Mouse (Mus musculus): ENCODE data around the gene Gm38392. TPM values are rescaled to one million over a fixed set of nuclear protein-coding genes. Genes with fewer than 3 reads are reported as not detected.
"Not testable (repeated sequence)": the region's sequence is repeated elsewhere in the genome, so short reads cannot be mapped to it uniquely, and the experiment has no call there.

Gm38392 gene
- total and polyA plus RNA-seq, 2 experiments from 2014 or later = 0.21 TPM; not detected in 1

- DNase-seq (ENCODE audit: low spot score) (no peak), ATAC-seq (ENCODE audit: low FRiP score) (peak; percentile 22; the same call in 1 of the 2 replicates)
- H3K9ac ChIP-seq (replicated peaks; ENCODE audit: low read length, poor library complexity, severe bottlenecking) = peak overlapping the region; percentile 42; the same call in 1 of the 2 replicates
- H3K9me3 ChIP-seq (ENCODE audit: low read length) = no peaks in the 10 kb centered on the region
- H3K36me3 ChIP-seq (ENCODE audit: insufficient read depth, low read length) = peaks cover 9% of the 10 kb centered on the region; the same call in 1 of the 2 replicates
- peak overlapping the region; percentile 78; the same call in 1 of the 2 replicates for H3K27ac ChIP-seq (ENCODE audit: low read depth, low read length)
- H3K4me2 ChIP-seq (ENCODE audit: low read depth, low read length, poor library complexity, severe bottlenecking) = peak overlapping the region; percentile 45
- no peaks in the 10 kb centered on the region for H3K27me3 ChIP-seq (ENCODE audit: insufficient read depth, low read length)
- peak overlapping the region; percentile 78 for H3K4me3 ChIP-seq (ENCODE audit: low read depth, low read length)
- H3K4me1 ChIP-seq (ENCODE audit: insufficient read depth, low read length) = 0 out of 2 replicates have a peak, but pooled peaks cover 6% of the 10 kb centered on the region
- TF ChIP-seq CTCF (IDR thresholded peaks at IDR 0.05) = no peak
- WGBS = under 1% methylated on average over 12 of the region's 12 CpGs
These were observed 9.1 kb upstream of the Gm38392 start for GRCm38 (mm10) chr3:88296110-88296560.

GRCm38 (mm10) chr3:88295272-88295671 is 8.3 kb upstream of the Gm38392 start:
- WGBS = 77% methylated on average over 1 of the region's 1 CpGs
- not testable (repeated sequence) for H3K4me3 ChIP-seq (ENCODE audit: low read depth, low read length); DNase-seq (ENCODE audit: low spot score); H3K36me3 ChIP-seq (ENCODE audit: insufficient read depth, low read length); H3K4me2 ChIP-seq (ENCODE audit: low read depth, low read length, poor library complexity, severe bottlenecking); H3K9me3 ChIP-seq (ENCODE audit: low read length); H3K4me1 ChIP-seq (ENCODE audit: insufficient read depth, low read length); H3K27ac ChIP-seq (ENCODE audit: low read depth, low read length); H3K27me3 ChIP-seq (ENCODE audit: insufficient read depth, low read length); ATAC-seq (ENCODE audit: low FRiP score); H3K9ac ChIP-seq (replicated peaks; ENCODE audit: low read length, poor library complexity, severe bottlenecking)

GRCm38 (mm10) chr3:88291970-88292369 is 5.0 kb upstream of the Gm38392 start:
- Histone ChIP-seq H3K4me1 (ENCODE audit: insufficient read depth, low read length) (no peaks in the 10 kb centered on the region), H3K36me3 (ENCODE audit: insufficient read depth, low read length) (no peaks in the 10 kb centered on the region), H3K9me3 (ENCODE audit: low read length) (no peaks in the 10 kb centered on the region), H3K27ac (ENCODE audit: low read depth, low read length) (no peak overlapping the region), H3K4me3 (ENCODE audit: low read depth, low read length) (no peak overlapping the region), H3K4me2 (ENCODE audit: low read depth, low read length, poor library complexity, severe bottlenecking) (no peak overlapping the region), H3K9ac (replicated peaks; ENCODE audit: low read length, poor library complexity, severe bottlenecking) (no peak overlapping the region), H3K27me3 (ENCODE audit: insufficient read depth, low read length) (no peaks in the 10 kb centered on the region)
- no peak for ATAC-seq (ENCODE audit: low FRiP score)
- peak; percentile 5 for DNase-seq (ENCODE audit: low spot score)
- 33% methylated on average over 4 of the region's 4 CpGs for WGBS
- TF ChIP-seq CTCF (IDR thresholded peaks at IDR 0.05) = peak; percentile 56

- not testable (repeated sequence) for H3K36me3 ChIP-seq (ENCODE audit: insufficient read depth, low read length); H3K27ac ChIP-seq (ENCODE audit: low read depth, low read length); H3K27me3 ChIP-seq (ENCODE audit: insufficient read depth, low read length); DNase-seq (ENCODE audit: low spot score); H3K4me2 ChIP-seq (ENCODE audit: low read depth, low read length, poor library complexity, severe bottlenecking); H3K9ac ChIP-seq (replicated peaks; ENCODE audit: low read length, poor library complexity, severe bottlenecking); H3K9me3 ChIP-seq (ENCODE audit: low read length); ATAC-seq (ENCODE audit: low FRiP score); H3K4me1 ChIP-seq (ENCODE audit: insufficient read depth, low read length); H3K4me3 ChIP-seq (ENCODE audit: low read depth, low read length)
- 75% methylated on average over 8 of the region's 10 CpGs for WGBS
These were observed 1.2 kb upstream of the Gm38392 start for GRCm38 (mm10) chr3:88288133-88288713.

- not testable (repeated sequence) for H3K36me3 ChIP-seq (ENCODE audit: insufficient read depth, low read length); H3K4me2 ChIP-seq (ENCODE audit: low read depth, low read length, poor library complexity, severe bottlenecking); H3K27ac ChIP-seq (ENCODE audit: low read depth, low read length); H3K9me3 ChIP-seq (ENCODE audit: low read length); H3K4me1 ChIP-seq (ENCODE audit: insufficient read depth, low read length); ATAC-seq (ENCODE audit: low FRiP score); H3K27me3 ChIP-seq (ENCODE audit: insufficient read depth, low read length); H3K9ac ChIP-seq (replicated peaks; ENCODE audit: low read length, poor library complexity, severe bottlenecking); H3K4me3 ChIP-seq (ENCODE audit: low read depth, low read length); DNase-seq (ENCODE audit: low spot score)
- no CpG with 5 or more reads among the region's 2 CpGs for WGBS
These were observed 1.5 kb downstream of the Gm38392 start for GRCm38 (mm10) chr3:88285565-88285895.

GRCm38 (mm10) chr3:88284815-88285564 is 2.0 kb downstream of the Gm38392 start:
- H3K36me3 ChIP-seq (ENCODE audit: insufficient read depth, low read length); H3K27ac ChIP-seq (ENCODE audit: low read depth, low read length); H3K4me1 ChIP-seq (ENCODE audit: insufficient read depth, low read length); ATAC-seq (ENCODE audit: low FRiP score); H3K9ac ChIP-seq (replicated peaks; ENCODE audit: low read length, poor library complexity, severe bottlenecking); H3K4me2 ChIP-seq (ENCODE audit: low read depth, low read length, poor library complexity, severe bottlenecking); DNase-seq (ENCODE audit: low spot score); H3K4me3 ChIP-seq (ENCODE audit: low read depth, low read length); H3K9me3 ChIP-seq (ENCODE audit: low read length); H3K27me3 ChIP-seq (ENCODE audit: insufficient read depth, low read length): not testable (repeated sequence)
- WGBS = 95% methylated on average over 14 of the region's 14 CpGs

- H3K9ac ChIP-seq (replicated peaks; ENCODE audit: low read length, poor library complexity, severe bottlenecking); H3K4me2 ChIP-seq (ENCODE audit: low read depth, low read length, poor library complexity, severe bottlenecking); H3K4me1 ChIP-seq (ENCODE audit: insufficient read depth, low read length); ATAC-seq (ENCODE audit: low FRiP score); H3K27me3 ChIP-seq (ENCODE audit: insufficient read depth, low read length); H3K27ac ChIP-seq (ENCODE audit: low read depth, low read length); DNase-seq (ENCODE audit: low spot score); H3K9me3 ChIP-seq (ENCODE audit: low read length); H3K4me3 ChIP-seq (ENCODE audit: low read depth, low read length); H3K36me3 ChIP-seq (ENCODE audit: insufficient read depth, low read length): not testable (repeated sequence)
- 55% methylated on average over 11 of the region's 11 CpGs for WGBS
These were observed 5.7 kb downstream of the Gm38392 start for GRCm38 (mm10) chr3:88281141-88281916.

All from midbrain, postnatal 0 days (tissue).